Mouse (Mus musculus) spleen, postnatal 36 days (tissue): ENCODE data around the gene Gpbp1l1.

ENCODE experiments used
- DNase-seq, 2 experiments: peaks; one replicate each; pipeline ENCODE4 v3.0.0; 2022; ENCODE audit warnings: low spot score in 2 of 2, mixed read lengths in 1 of 2

Gpbp1l1 gene

GRCm38 (mm10) chr4:116557306-116558121 lies at the start of gene Gpbp1l1:
Gpbp1l1 (plus strand) TSS chr4:116557658.
- peak; percentile 98 for DNase-seq

DNA sequence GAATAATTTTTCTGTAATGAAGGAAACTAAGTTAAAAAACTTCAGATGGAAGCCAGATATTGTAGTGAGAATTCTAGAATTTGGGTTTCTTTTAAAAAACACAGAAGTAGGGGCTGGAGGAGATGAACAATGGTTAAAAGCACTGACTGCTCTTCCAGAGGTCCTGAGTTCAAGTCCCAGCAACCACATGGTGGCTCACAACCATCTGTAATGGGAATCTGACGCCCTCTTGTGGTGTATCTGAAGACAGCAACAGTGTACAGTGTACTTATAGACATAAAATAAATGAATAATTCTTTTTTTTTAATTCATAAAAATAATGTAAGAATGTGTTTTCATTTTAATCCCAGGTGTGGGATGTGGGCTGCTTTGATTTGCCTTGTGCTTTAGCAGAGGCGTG lies 26.3 kb upstream of the Gpbp1l1 start:
- DNase-seq: no peak

DNA sequence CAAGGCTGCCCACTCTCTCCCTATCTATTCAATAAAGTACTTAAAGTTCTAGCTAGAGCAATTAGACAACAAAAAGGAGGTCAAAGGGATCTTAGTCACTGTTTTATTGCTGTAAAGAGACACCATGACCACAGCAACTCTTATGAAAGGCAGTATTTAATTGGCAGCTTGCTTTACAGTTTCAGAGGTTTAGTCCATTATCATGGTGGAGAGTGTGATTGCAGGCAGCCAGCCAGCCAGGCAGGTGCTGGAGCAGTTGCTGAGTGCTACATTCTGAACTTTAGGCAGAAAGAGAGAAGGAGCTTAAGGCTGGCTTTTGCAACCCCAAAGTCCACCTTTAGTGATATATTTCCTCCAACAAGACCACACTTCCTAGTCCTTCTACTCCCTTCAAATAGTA lies 21.1 kb upstream of the Gpbp1l1 start:
- no peak for DNase-seq

DNA sequence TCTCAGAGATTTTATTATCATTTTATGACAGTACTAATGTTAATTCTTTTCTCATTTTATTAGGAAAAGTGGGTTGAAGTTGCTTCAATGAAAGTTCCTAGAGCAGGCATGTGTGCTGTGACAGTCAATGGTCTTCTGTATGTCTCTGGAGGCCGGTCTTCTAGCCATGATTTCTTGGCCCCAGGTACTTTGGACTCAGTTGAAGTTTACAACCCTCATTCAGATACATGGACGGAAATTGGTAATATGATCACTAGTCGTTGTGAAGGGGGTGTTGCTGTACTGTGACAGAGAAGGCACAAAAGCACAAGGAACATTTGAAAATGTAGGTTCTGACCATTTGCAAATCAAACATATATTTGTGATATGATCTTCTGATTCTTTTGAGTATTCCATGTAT lies 19.7 kb upstream of the Gpbp1l1 start:
- DNase-seq: no peak

DNA sequence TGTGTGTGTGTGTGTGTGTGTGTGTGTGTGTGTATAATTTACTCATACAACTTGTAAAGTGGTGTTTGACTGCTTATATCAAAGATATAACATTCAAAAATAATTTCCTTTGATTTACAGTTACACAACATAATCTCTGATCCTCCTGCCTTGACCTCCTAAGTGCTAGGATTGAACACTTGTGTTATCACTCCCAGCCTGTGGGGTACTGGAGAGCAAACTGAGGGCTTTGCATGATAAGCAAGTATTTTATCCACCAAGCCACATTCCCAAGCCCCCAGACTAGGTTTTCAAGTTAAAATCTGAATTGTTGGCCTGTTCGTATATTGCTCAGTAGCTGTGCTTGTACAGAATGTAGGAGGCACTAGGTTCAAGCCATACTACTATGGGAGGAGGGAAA lies 7.0 kb upstream of the Gpbp1l1 start:
- DNase-seq: no peak

- no peak for DNase-seq
Measured at GRCm38 (mm10) chr4:116553035-116553434, 4.4 kb upstream of the Gpbp1l1 start.

GRCm38 (mm10) chr4:116555413-116556300 lies 1.8 kb upstream of the Gpbp1l1 start, which contains the start of gene Tmem69:
Tmem69 (minus strand) TSS chr4:116555936.
- DNase-seq: peak; percentile 65 to 77

DNA sequence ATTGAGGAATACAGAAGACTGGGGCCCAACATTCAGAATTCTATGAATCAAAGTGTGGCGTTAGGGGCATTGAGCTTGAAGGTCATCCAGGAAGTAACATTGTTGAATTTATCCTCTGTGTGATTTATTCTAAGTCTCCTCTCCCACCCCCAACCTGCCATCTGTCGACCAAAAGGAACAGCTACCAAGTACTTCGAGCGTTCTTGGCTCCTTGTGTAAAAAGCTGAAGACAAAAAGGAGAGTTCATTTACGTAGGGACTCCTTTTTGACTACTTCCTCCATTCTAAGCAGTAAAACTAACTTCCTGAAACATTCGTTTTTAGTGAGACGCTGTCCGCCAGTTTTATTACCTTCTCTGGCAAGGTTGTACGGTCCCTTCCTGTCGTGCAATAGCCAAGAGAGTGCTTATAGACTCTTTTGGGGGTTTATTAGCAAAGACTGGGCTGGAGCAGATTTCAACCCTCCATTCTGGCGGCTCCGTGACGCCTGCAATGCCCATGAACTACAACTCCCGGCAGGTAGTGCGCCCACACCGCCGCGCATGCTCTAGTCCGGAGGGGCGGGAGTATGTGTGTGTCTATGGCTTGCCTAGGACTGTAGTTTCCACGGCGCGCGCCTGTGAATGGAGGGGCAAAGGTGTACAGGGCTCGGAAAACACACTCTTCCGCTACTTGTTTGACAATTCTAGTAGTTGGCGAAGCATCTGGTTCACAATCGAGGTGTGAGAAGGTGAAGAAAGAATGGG lies 725 bp upstream of the Gpbp1l1 start:
- DNase-seq: peak; percentile 93 to 96

DNA sequence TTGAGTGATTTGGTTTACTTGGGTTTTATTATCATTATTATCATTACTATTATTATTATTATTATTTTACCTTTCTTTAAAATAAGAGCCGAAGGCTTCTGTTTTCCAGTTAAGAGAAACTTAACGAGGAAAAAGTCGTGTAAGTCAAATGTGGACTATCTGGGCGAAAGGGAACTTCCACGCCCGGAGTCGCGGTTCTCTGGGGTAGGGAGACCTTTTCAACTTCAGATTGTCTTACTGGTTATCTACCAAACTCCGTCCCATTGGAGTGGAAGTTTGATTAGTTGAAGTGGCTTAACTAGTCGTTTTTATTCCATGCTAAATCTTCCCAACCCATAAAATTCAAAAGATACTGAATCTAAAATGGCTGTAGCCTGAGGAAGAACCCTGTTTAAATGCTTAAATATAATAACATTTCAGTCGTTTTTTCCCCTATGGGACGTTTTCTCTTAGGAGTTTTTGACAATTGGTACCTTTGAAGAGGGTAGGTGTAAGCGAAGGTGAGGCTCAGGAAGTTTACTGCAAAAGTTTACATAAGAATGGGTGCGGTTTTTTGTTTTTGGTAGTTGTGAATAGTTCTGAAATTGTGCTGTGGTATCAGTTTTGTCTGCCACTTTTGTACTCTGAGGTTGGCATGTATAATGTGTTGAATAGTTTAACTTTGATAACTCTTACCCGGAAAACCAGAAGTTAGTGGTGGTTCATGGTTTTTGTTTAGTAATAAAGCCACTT lies 859 bp downstream of the Gpbp1l1 start:
- DNase-seq: peak in 1 of 2 experiments; percentile 29

GRCm38 (mm10) chr4:116595793-116596192 lies 38.3 kb downstream of the Gpbp1l1 start:
- DNase-seq: no peak

- no peak for DNase-seq
Measured at GRCm38 (mm10) chr4:116596379-116596778, 38.9 kb downstream of the Gpbp1l1 start, which contains the start of gene Ccdc17. Ccdc17 (plus strand) TSS chr4:116596654.

DNA sequence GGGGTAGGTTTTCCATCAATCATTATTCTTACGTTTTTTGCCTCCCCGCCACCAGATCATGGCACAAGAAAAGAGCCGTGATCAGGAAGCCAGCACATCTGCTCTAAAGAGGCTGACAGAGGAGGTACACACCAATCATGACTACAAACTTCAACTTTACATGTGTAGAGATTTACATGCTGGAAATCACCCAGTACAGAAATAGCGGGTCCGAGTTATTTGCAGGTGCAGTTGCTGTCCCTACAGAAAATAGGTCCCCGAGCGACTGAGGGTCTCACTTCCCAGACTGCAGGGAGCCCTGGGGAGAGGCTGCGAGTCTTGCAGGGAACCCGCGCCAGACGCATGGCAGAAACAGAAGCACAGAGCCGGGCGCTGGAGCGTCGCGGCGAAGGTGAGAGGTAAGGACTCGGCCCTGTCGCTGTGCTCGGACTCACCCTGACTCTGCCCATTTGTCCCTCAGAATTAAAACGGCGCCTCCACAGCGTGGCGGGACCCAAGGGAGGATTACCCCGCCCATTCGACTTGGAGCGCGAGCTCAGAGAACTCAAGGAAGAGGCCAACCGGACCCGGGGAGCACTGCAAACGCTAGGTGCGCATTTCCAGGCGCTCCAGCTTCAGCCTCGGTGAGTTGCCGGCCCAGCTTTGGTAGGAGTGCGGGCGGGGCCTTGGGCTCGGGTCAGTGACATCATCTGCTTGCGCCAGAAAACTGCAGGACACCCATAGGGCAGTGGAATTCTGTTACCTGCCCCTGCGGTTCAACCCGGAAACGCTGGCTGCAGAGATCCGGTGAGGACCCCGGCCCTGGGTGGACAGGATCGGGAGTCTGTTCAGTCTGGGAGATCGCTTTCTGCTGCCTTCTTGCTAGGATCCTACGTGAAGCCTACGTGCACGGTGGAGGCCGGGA lies 39.8 kb downstream of the Gpbp1l1 start:
- DNase-seq: peak; percentile 86 to 87

DNA sequence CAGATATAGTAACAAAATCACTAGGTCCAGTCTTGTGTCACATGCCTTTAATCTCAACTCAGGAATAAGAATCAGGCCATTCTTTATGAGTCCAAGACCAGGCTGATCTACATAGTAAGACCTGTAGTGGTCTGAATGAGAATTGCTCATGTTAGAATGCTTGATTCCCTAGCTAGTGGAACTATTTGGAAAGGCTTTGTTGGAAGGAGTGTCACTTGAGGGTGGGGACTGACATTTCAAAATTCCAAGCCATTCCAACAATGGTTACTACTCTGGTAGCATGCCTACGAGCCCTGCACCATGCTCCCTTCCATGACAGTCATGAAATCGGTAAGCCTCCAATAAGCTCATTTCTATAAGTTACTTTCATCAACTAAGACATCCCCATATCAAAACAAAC lies 55.2 kb downstream of the Gpbp1l1 start:
- DNase-seq: no peak

- no peak for DNase-seq
Measured at GRCm38 (mm10) chr4:116615237-116615636, 57.8 kb downstream of the Gpbp1l1 start.

DNA sequence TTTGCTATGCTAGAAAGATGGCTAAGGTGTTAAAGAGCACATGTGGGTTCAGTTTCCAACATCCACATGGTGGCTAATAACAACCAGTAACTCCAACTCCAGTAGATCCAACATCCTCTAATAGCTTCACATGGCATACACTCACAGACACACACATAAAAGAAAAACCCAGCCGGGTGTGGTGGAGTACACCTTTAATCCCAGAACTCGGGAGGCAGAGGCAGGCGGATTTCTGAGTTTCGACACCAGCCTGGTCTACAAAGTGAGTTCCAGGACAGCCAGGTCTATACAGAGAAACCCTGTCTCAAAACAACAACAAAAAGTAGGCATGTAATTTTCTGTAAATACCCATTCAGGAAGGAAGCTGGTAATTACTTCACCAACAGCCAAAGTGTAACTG lies 67.4 kb downstream of the Gpbp1l1 start:
- no peak for DNase-seq

GRCm38 (mm10) chr4:116626658-116627358 lies 69.3 kb downstream of the Gpbp1l1 start:
- peak; percentile 65 to 76 for DNase-seq

GRCm38 (mm10) chr4:116627359-116627716 lies 69.9 kb downstream of the Gpbp1l1 start:
- peak; percentile 87 to 91 for DNase-seq

- peak; percentile 80 to 83 for DNase-seq
Measured at GRCm38 (mm10) chr4:116627722-116628662, 70.5 kb downstream of the Gpbp1l1 start, which contains the start of gene Nasp. Nasp (minus strand) TSS chr4:116627941.
